Mouse (Mus musculus) intestine, postnatal 0 days (tissue): ENCODE measurements around the gene BC034090. TPM values are rescaled to one million over a fixed set of nuclear protein-coding genes. Genes with fewer than 3 reads are reported as not detected.

Experiments
- ATAC-seq: fragments of 200-750 bp; cut with Nextera tagmentation; 2 replicates; pipeline ENCODE4 v1.8.0; 2017; ENCODE audit warnings: mild to moderate bottlenecking, moderate TSS enrichment, moderate library complexity
- H3K27ac ChIP-seq: fragments of 300-500 bp; sonication (generic); 2 replicates; pipeline ENCODE4 v1.5.1; 2014; ENCODE audit warnings: mild to moderate bottlenecking, low read depth, low read length, moderate library complexity
- H3K27me3 ChIP-seq: fragments of 300-500 bp; sonication (generic); replicated peaks from 2 replicates; pipeline ENCODE4 v1.6.1; 2014; ENCODE audit warnings: low read length, mixed read lengths; ENCODE audit not compliant: control insufficient read depth, insufficient read depth
- H3K36me3 ChIP-seq: fragments of 300-500 bp; sonication (generic); 2 replicates; pipeline ENCODE4 v1.6.1; 2014; ENCODE audit warnings: mild to moderate bottlenecking, moderate library complexity; ENCODE audit not compliant: control insufficient read depth, insufficient read depth
- H3K4me1 ChIP-seq: fragments of 300-500 bp; sonication (generic); replicated peaks from 2 replicates; pipeline ENCODE4 v1.6.1; 2014; ENCODE audit warnings: antibody characterized with exemption, low read length, mixed read lengths; ENCODE audit not compliant: control insufficient read depth, insufficient read depth
- H3K4me2 ChIP-seq: fragments of 300-500 bp; sonication (generic); replicated peaks from 2 replicates; pipeline ENCODE4 v1.6.1; 2014; ENCODE audit warnings: low read depth, mild to moderate bottlenecking, moderate library complexity
- H3K4me3 ChIP-seq: fragments of 300-500 bp; sonication (generic); 2 replicates; pipeline ENCODE4 v1.5.1; 2014; ENCODE audit warnings: low read depth, low read length
- H3K9ac ChIP-seq: fragments of 300-500 bp; sonication (generic); 2 replicates; pipeline ENCODE4 v1.6.1; 2014; ENCODE audit warnings: mild to moderate bottlenecking, low read depth, low read length
- H3K9me3 ChIP-seq: fragments of 300-500 bp; sonication (generic); 2 replicates; pipeline ENCODE4 v1.6.1; 2016; ENCODE audit warnings: mixed run types; ENCODE audit not compliant: control insufficient read depth
- CTCF ChIP-seq: sonication (generic); IDR thresholded peaks from 2 replicates; pipeline ENCODE4 v1.5.1; 2016; ENCODE audit warnings: low read depth, mild to moderate bottlenecking, control low read depth, antibody characterized with exemption, moderate library complexity
- WGBS: fragments of 180-500 bp; shearing (Covaris S2); extraction: QIAGEN DNeasy Blood & Tissue Kit; methylation state at CpG from one replicate; pipeline ENCODE4 v1.1.7; 2014; 5-methylcytosine and 5-hydroxymethylcytosine counted together
- polyA plus RNA-seq: library from polyadenylated mRNA; unstranded; fragments of >200 nt; fragmentation: Nextera tagmentation; extraction: Ambion mirVana; gene quantifications from 2 replicates; pipeline ENCODE4 v1.2.1, GENCODE M21; 2015

The BC034090 gene
- polyA plus RNA-seq, 1 experiment from 2014 or later, result 1.3 TPM

- H3K4me1 ChIP-seq, result no peaks in the 10 kb centered on the region
- no peak overlapping the region for H3K4me2 ChIP-seq
- H3K36me3 ChIP-seq, result no peaks in the 10 kb centered on the region
- no peak for ATAC-seq
- TF ChIP-seq CTCF, result no peak
- no peaks in the 10 kb centered on the region for H3K27me3 ChIP-seq
- 82% methylated on average over 9 of the region's 9 CpGs for WGBS
- H3K9me3 ChIP-seq, result no peaks in the 10 kb centered on the region
- no peak overlapping the region for H3K4me3 ChIP-seq
- H3K27ac ChIP-seq, result no peak overlapping the region
- no peak overlapping the region for H3K9ac ChIP-seq
These were observed 10.9 kb downstream of the BC034090 start for GRCm38 (mm10) chr1:155233378-155233777.

GRCm38 (mm10) chr1:155232786-155233185 is 11.5 kb downstream of the BC034090 start:
- no peak for TF ChIP-seq CTCF
- Histone ChIP-seq H3K9me3 (no peaks in the 10 kb centered on the region), H3K9ac (no peak overlapping the region), H3K4me3 (no peak overlapping the region), H3K36me3 (no peaks in the 10 kb centered on the region), H3K27ac (no peak overlapping the region), H3K27me3 (no peaks in the 10 kb centered on the region), H3K4me1 (no peaks in the 10 kb centered on the region), H3K4me2 (no peak overlapping the region)
- no peak for ATAC-seq
- 80% methylated on average over 6 of the region's 6 CpGs for WGBS

GRCm38 (mm10) chr1:155232385-155232784 is 11.9 kb downstream of the BC034090 start:
- no peak overlapping the region for H3K4me3 ChIP-seq
- H3K27me3 ChIP-seq, result no peaks in the 10 kb centered on the region
- no peak overlapping the region for H3K27ac ChIP-seq
- WGBS, result 73% methylated on average over 12 of the region's 12 CpGs
- H3K36me3 ChIP-seq, result no peaks in the 10 kb centered on the region
- H3K4me2 ChIP-seq, result no peak overlapping the region
- no peaks in the 10 kb centered on the region for H3K4me1 ChIP-seq
- no peak for TF ChIP-seq CTCF
- no peak for ATAC-seq
- no peaks in the 10 kb centered on the region for H3K9me3 ChIP-seq
- H3K9ac ChIP-seq, result no peak overlapping the region

GRCm38 (mm10) chr1:155229464-155230411 is 14.5 kb downstream of the BC034090 start:
- no peak for ATAC-seq
- H3K9me3 ChIP-seq, result no peaks in the 10 kb centered on the region
- no peak overlapping the region for H3K4me2 ChIP-seq
- no peak overlapping the region for H3K27ac ChIP-seq
- no peaks in the 10 kb centered on the region for H3K4me1 ChIP-seq
- H3K27me3 ChIP-seq, result no peaks in the 10 kb centered on the region
- 0 out of 2 replicates have a peak, but pooled peaks cover 11% of the 10 kb centered on the region for H3K36me3 ChIP-seq
- no peak overlapping the region for H3K4me3 ChIP-seq
- TF ChIP-seq CTCF, result no peak
- 48% methylated on average over 14 of the region's 14 CpGs for WGBS
- H3K9ac ChIP-seq, result no peak overlapping the region

GRCm38 (mm10) chr1:155223849-155224554 is 20.2 kb downstream of the BC034090 start:
- 21% methylated on average over 16 of the region's 16 CpGs for WGBS
- Histone ChIP-seq H3K9me3 (no peaks in the 10 kb centered on the region), H3K27ac (0 out of 2 replicates have a peak overlapping the region, but pooled peaks have one; percentile 11), H3K4me1 (no peaks in the 10 kb centered on the region), H3K9ac (no peak overlapping the region), H3K36me3 (0 out of 2 replicates have a peak, but pooled peaks cover 13% of the 10 kb centered on the region), H3K4me3 (no peak overlapping the region), H3K4me2 (peak overlapping the region; percentile 56), H3K27me3 (no peaks in the 10 kb centered on the region)
- peak; percentile 87 for ATAC-seq
- TF ChIP-seq CTCF, result peak; percentile 98

- no peak overlapping the region for H3K27ac ChIP-seq
- TF ChIP-seq CTCF, result no peak
- no peak for ATAC-seq
- H3K9ac ChIP-seq, result no peak overlapping the region
- H3K36me3 ChIP-seq, result 0 out of 2 replicates have a peak, but pooled peaks cover 13% of the 10 kb centered on the region
- 88% methylated on average over 6 of the region's 6 CpGs for WGBS
- no peaks in the 10 kb centered on the region for H3K4me1 ChIP-seq
- no peak overlapping the region for H3K4me3 ChIP-seq
- H3K9me3 ChIP-seq, result no peaks in the 10 kb centered on the region
- no peaks in the 10 kb centered on the region for H3K27me3 ChIP-seq
- no peak overlapping the region for H3K4me2 ChIP-seq
These were observed 21.2 kb downstream of the BC034090 start for GRCm38 (mm10) chr1:155223036-155223435.
